Mouse (Mus musculus): ENCODE measurements around the gene Gpm6a. TPM values are rescaled to one million over a fixed set of nuclear protein-coding genes. Genes with fewer than 3 reads are reported as not detected.

The Gpm6a gene
- total RNA-seq (2021) = 100 to 1,000 TPM; 959 to 981 TPM
- long read RNA-seq, experiment 1, transcript Gpm6a-201 (7 exons, 3,215 nt) = major isoform, 604 of 980 reads
- long read RNA-seq, experiment 1, partial matches to known transcripts = 358 of 980 reads
- long read RNA-seq, experiment 1, other reads (novel, unspliced or antisense) = 18 of 980 reads
- long read RNA-seq, experiment 2, transcript Gpm6a-201 (7 exons, 3,215 nt) = major isoform, 962 of 1,473 reads
- long read RNA-seq, experiment 2, partial matches to known transcripts = 489 of 1,473 reads
- long read RNA-seq, experiment 2, other reads (novel, unspliced or antisense) = 22 of 1,473 reads

GRCm38 (mm10) chr8:54954741-54955455, at the start of gene Gpm6a:
TSS of gene Gpm6a (plus strand) at chr8:54954843.
- no peak for TF ChIP-seq CTCF (conservative IDR thresholded peaks at IDR 0.05)
- DNase-seq (ENCODE audit: low spot score in 2 of 2) = peak; percentile 64

GRCm38 (mm10) chr8:54912891-54913290, 41.8 kb upstream of the Gpm6a start:
- TF ChIP-seq CTCF (conservative IDR thresholded peaks at IDR 0.05) = no peak
- DNase-seq (ENCODE audit: low spot score in 2 of 2) = no peak
- Histone ChIP-seq H3K4me3 (no peak overlapping the region), H3K27ac (no peak overlapping the region)

More at GRCm38 (mm10) chr8:54954741-54955455, at the start of gene Gpm6a:
- H3K27ac ChIP-seq = peak within 1 kb of the TSS; percentile 96
- peak within 1 kb of the TSS; percentile 70 for H3K4me3 ChIP-seq

- Histone ChIP-seq H3K4me3 (no peak overlapping the region), H3K27ac (no peak overlapping the region)
- no peak for TF ChIP-seq CTCF (conservative IDR thresholded peaks at IDR 0.05)
- no peak for DNase-seq (ENCODE audit: low spot score in 2 of 2)
Observed at GRCm38 (mm10) chr8:54917710-54918109, 36.9 kb upstream of the Gpm6a start.

GRCm38 (mm10) chr8:54922160-54922855, 32.3 kb upstream of the Gpm6a start:
- DNase-seq (ENCODE audit: low spot score in 2 of 2) = no peak
- H3K4me3 ChIP-seq = no peak overlapping the region
- peak overlapping the region; percentile 59 for H3K27ac ChIP-seq
- no peak for TF ChIP-seq CTCF (conservative IDR thresholded peaks at IDR 0.05)

- no peak overlapping the region for H3K27ac ChIP-seq
- DNase-seq (ENCODE audit: low spot score in 2 of 2) = no peak
- no peak overlapping the region for H3K4me3 ChIP-seq
- no peak for TF ChIP-seq CTCF (conservative IDR thresholded peaks at IDR 0.05)
Observed at GRCm38 (mm10) chr8:54924936-54925335, 29.7 kb upstream of the Gpm6a start.

GRCm38 (mm10) chr8:54932306-54932705, 22.3 kb upstream of the Gpm6a start:
- no peak for TF ChIP-seq CTCF (conservative IDR thresholded peaks at IDR 0.05)
- no peak overlapping the region for H3K27ac ChIP-seq
- no peak for DNase-seq (ENCODE audit: low spot score in 2 of 2)

GRCm38 (mm10) chr8:54953351-54953750, 1.3 kb upstream of the Gpm6a start:
- DNase-seq (ENCODE audit: low spot score in 2 of 2) = no peak

More at GRCm38 (mm10) chr8:54932306-54932705, 22.3 kb upstream of the Gpm6a start:
- no peak overlapping the region for H3K4me3 ChIP-seq

GRCm38 (mm10) chr8:54954030-54954429, 613 bp upstream of the Gpm6a start:
- H3K4me3 ChIP-seq = peak overlapping the region; percentile 70
- H3K27ac ChIP-seq = peak overlapping the region; percentile 96
- no peak for DNase-seq (ENCODE audit: low spot score in 2 of 2)
- no peak for TF ChIP-seq CTCF (conservative IDR thresholded peaks at IDR 0.05)

More at GRCm38 (mm10) chr8:54953351-54953750, 1.3 kb upstream of the Gpm6a start:
- H3K4me3 ChIP-seq = no peak overlapping the region
- H3K27ac ChIP-seq = peak overlapping the region; percentile 96
- TF ChIP-seq CTCF (conservative IDR thresholded peaks at IDR 0.05) = no peak

GRCm38 (mm10) chr8:54955456-54955800, 785 bp downstream of the Gpm6a start:
- no peak for TF ChIP-seq CTCF (conservative IDR thresholded peaks at IDR 0.05)
- Histone ChIP-seq H3K27ac (peak overlapping the region; percentile 96), H3K4me3 (peak overlapping the region; percentile 70)
- no peak for DNase-seq (ENCODE audit: low spot score in 2 of 2)

GRCm38 (mm10) chr8:54955935-54956573, 1.4 kb downstream of the Gpm6a start:
- TF ChIP-seq CTCF (conservative IDR thresholded peaks at IDR 0.05) = peak; percentile 71
- no peak for DNase-seq (ENCODE audit: low spot score in 2 of 2)
- H3K4me3 ChIP-seq = peak overlapping the region; percentile 70

GRCm38 (mm10) chr8:54956787-54957186, 2.1 kb downstream of the Gpm6a start:
- Histone ChIP-seq H3K27ac (peak overlapping the region; percentile 96), H3K4me3 (peak overlapping the region; percentile 70)
- peak in 1 of 2 experiments; percentile 58 for DNase-seq (ENCODE audit: low spot score in 2 of 2)
- no peak for TF ChIP-seq CTCF (conservative IDR thresholded peaks at IDR 0.05)

More at GRCm38 (mm10) chr8:54955935-54956573, 1.4 kb downstream of the Gpm6a start:
- H3K27ac ChIP-seq = peak overlapping the region; percentile 96

- Histone ChIP-seq H3K27ac (peak overlapping the region; percentile 96), H3K4me3 (peak overlapping the region; percentile 70)
- DNase-seq (ENCODE audit: low spot score in 2 of 2) = no peak
- TF ChIP-seq CTCF (conservative IDR thresholded peaks at IDR 0.05) = no peak
Observed at GRCm38 (mm10) chr8:54957506-54957905, 2.9 kb downstream of the Gpm6a start.
